Mouse (Mus musculus) left cerebral cortex, postnatal 14 days (tissue): ENCODE measurements around the gene Cnpy1. TPM values are rescaled to one million over a fixed set of nuclear protein-coding genes. Genes with fewer than 3 reads are reported as not detected.
A peak's percentile ranks its signal among the peaks of the same experiment; 100 is the strongest.

Experiments used
- DNase-seq, 2 experiments: peaks; one replicate each; pipeline ENCODE4 v3.0.0; 2021 to 2022; ENCODE audit warnings: low spot score in 2 of 2, mixed read lengths in 1 of 2
- intact Hi-C: fragments of 180-260 bp; cut with DNase I; formaldehyde crosslinking; loops from one replicate; pipeline ENCODE4 v1.15.1; 2025
- long read RNA-seq, 2 experiments: library from polyadenylated mRNA; stranded (forward); transcript quantifications; one replicate each; pipeline ENCODE4 v2.0.0; 2021
- total RNA-seq, 2 experiments: library from RNA; stranded (reverse); gene quantifications; 2 replicates each; pipeline ENCODE4 v1.2.3; 2021

Gene Cnpy1
- total RNA-seq, result under 1 TPM; 0.17 to 0.33 TPM
- long read RNA-seq, experiment 1, partial matches to known transcripts, result 0 of 1 reads
- long read RNA-seq, experiment 1, other reads (novel, unspliced or antisense), result 0 of 1 reads
- long read RNA-seq, experiment 2, result 0 reads

GRCm38 (mm10) chr5:28245574-28245973 is at the start of gene Cnpy1:
Gene Cnpy1, minus strand, starts transcription at chr5:28245806.
- no peak for DNase-seq
- intact Hi-C loops, result no loop called here

GRCm38 (mm10) chr5:28293990-28294389 is 48.4 kb upstream of the Cnpy1 start:
- intact Hi-C loops, result loop anchor here (1.0 kb wide), 1 partner anchor 92 kb away; no protein-coding TSS in a partner anchor
- peak; percentile 77 to 92 for DNase-seq

GRCm38 (mm10) chr5:28292281-28292680 is 46.7 kb upstream of the Cnpy1 start:
- intact Hi-C loops, result no loop called here
- no peak for DNase-seq

- DNase-seq, result no peak
- intact Hi-C loops, result no loop called here
These were observed 45.7 kb upstream of the Cnpy1 start for GRCm38 (mm10) chr5:28291118-28291850.

- intact Hi-C loops, result no loop called here
- DNase-seq, result no peak
These were observed 45.0 kb upstream of the Cnpy1 start for GRCm38 (mm10) chr5:28290630-28291029.

GRCm38 (mm10) chr5:28289111-28289510 is 43.5 kb upstream of the Cnpy1 start:
- intact Hi-C loops, result no loop called here
- no peak for DNase-seq

GRCm38 (mm10) chr5:28277279-28277678 is 31.7 kb upstream of the Cnpy1 start:
- intact Hi-C loops, result no loop called here
- DNase-seq, result no peak

- no peak for DNase-seq
- intact Hi-C loops, result no loop called here
These were observed 27.2 kb upstream of the Cnpy1 start for GRCm38 (mm10) chr5:28272836-28273235.

- intact Hi-C loops, result no loop called here
- no peak for DNase-seq
These were observed 23.9 kb upstream of the Cnpy1 start for GRCm38 (mm10) chr5:28269469-28269991.

- no peak for DNase-seq
- intact Hi-C loops, result no loop called here
These were observed 22.0 kb upstream of the Cnpy1 start for GRCm38 (mm10) chr5:28267576-28267975.

- intact Hi-C loops, result no loop called here
- no peak for DNase-seq
These were observed 20.0 kb upstream of the Cnpy1 start for GRCm38 (mm10) chr5:28265653-28266052.

- intact Hi-C loops, result no loop called here
- no peak for DNase-seq
These were observed 18.2 kb upstream of the Cnpy1 start for GRCm38 (mm10) chr5:28263852-28264251.

GRCm38 (mm10) chr5:28262070-28262469 is 16.5 kb upstream of the Cnpy1 start:
- no peak for DNase-seq
- intact Hi-C loops, result no loop called here

- intact Hi-C loops, result no loop called here
- no peak for DNase-seq
These were observed 14.3 kb upstream of the Cnpy1 start for GRCm38 (mm10) chr5:28259939-28260338.

GRCm38 (mm10) chr5:28259385-28259784 is 13.8 kb upstream of the Cnpy1 start:
- no peak for DNase-seq
- intact Hi-C loops, result no loop called here

- no peak for DNase-seq
- intact Hi-C loops, result no loop called here
These were observed 12.2 kb upstream of the Cnpy1 start for GRCm38 (mm10) chr5:28257816-28258215.

- intact Hi-C loops, result no loop called here
- DNase-seq, result no peak
These were observed 7.4 kb upstream of the Cnpy1 start for GRCm38 (mm10) chr5:28252999-28253398.

- DNase-seq, result no peak
- intact Hi-C loops, result no loop called here
These were observed 6.7 kb upstream of the Cnpy1 start for GRCm38 (mm10) chr5:28252260-28252659.

GRCm38 (mm10) chr5:28251211-28251764 is 5.7 kb upstream of the Cnpy1 start:
- DNase-seq, result peak; percentile 20 to 51
- intact Hi-C loops, result no loop called here

- intact Hi-C loops, result no loop called here
- no peak for DNase-seq
These were observed 4.9 kb upstream of the Cnpy1 start for GRCm38 (mm10) chr5:28250479-28250878.

- DNase-seq, result no peak
- intact Hi-C loops, result no loop called here
These were observed 485 bp downstream of the Cnpy1 start for GRCm38 (mm10) chr5:28245121-28245520.
